Mouse (Mus musculus) lung, adult 2 months (tissue): Measurements from ENCODE around the gene Abhd5.

Source experiments
- CTCF ChIP-seq: fragments of 200-500 bp; IDR thresholded peaks from 2 replicates; pipeline ENCODE4 v1.5.1; 2011; ENCODE audit warnings: mild to moderate bottlenecking, low read length, control low read depth; ENCODE audit not compliant: insufficient read depth
- POLR2A ChIP-seq: fragments of 200-500 bp; IDR thresholded peaks from 2 replicates; pipeline ENCODE4 v1.6.1; 2011; ENCODE audit warnings: low read depth, mild to moderate bottlenecking, control low read depth, low read length, borderline replicate concordance; ENCODE audit errors: extremely low read depth

- TF ChIP-seq CTCF (peak; percentile 97), POLR2A (no peak; the same call in 1 of the 2 replicates)
Measured at GRCm38 (mm10) chr9:122310613-122311049, 40.8 kb upstream of the Abhd5 start.
